Mouse (Mus musculus) bone marrow macrophage, adult 2 months (primary cell): Measurements from ENCODE around the gene B3gnt8.

Source experiments
- CTCF ChIP-seq: IDR thresholded peaks from 2 replicates; pipeline ENCODE4 v1.5.1; 2012; ENCODE audit warnings: low read depth, mild to moderate bottlenecking, low read length, moderate library complexity
- POLR2A ChIP-seq: IDR thresholded peaks from 2 replicates; pipeline ENCODE4 v1.6.1; 2012; ENCODE audit warnings: mild to moderate bottlenecking, low read depth, low read length, borderline replicate concordance

- TF ChIP-seq CTCF (no peak), POLR2A (no peak)
Observed at GRCm38 (mm10) chr7:25619722-25619991, 6.8 kb upstream of the B3gnt8 start.
